Mouse (Mus musculus) liver, adult (tissue): ENCODE data around the gene March8.

ENCODE experiments used
- GATA4 ChIP-seq: IDR thresholded peaks from 2 replicates; pipeline ENCODE4 v1.6.1; 2014; ENCODE audit warnings: mild to moderate bottlenecking, low read length; ENCODE audit not compliant: insufficient replicate concordance

Gene March8

GRCm38 (mm10) chr6:116361463-116361862, 23.6 kb downstream of the March8 start:
- TF ChIP-seq GATA4, result no peak

GRCm38 (mm10) chr6:116361993-116362392, 24.2 kb downstream of the March8 start:
- no peak for TF ChIP-seq GATA4

- no peak for TF ChIP-seq GATA4
These were observed 30.1 kb downstream of the March8 start for GRCm38 (mm10) chr6:116367971-116368370.

- no peak for TF ChIP-seq GATA4
These were observed 32.0 kb downstream of the March8 start for GRCm38 (mm10) chr6:116369811-116370210.

- no peak for TF ChIP-seq GATA4
These were observed 32.6 kb downstream of the March8 start for GRCm38 (mm10) chr6:116370216-116370976.

GRCm38 (mm10) chr6:116371500-116371899, 33.7 kb downstream of the March8 start:
- no peak for TF ChIP-seq GATA4

- TF ChIP-seq GATA4, result no peak
These were observed 36.3 kb downstream of the March8 start for GRCm38 (mm10) chr6:116374136-116374535.

DNA sequence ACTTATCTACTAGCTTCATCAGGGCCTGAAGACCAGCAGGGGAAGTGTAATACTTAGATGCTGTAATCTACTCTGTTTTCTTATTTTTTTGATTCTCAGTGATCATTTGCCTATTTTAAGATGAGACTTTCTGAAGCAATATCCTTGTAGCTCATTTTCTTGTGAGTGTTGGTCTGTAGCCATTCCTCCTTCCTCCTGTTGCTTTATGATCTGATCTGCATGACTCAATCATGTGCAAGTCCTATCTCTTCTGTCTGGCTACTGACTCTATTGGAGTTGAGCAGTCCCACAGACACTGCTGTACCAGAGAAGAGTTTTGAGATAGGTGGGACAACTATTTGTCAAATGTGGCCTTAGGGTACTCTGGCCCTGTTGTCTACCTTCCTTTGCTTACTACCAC, 36.8 kb downstream of the March8 start:
- no peak for TF ChIP-seq GATA4

DNA sequence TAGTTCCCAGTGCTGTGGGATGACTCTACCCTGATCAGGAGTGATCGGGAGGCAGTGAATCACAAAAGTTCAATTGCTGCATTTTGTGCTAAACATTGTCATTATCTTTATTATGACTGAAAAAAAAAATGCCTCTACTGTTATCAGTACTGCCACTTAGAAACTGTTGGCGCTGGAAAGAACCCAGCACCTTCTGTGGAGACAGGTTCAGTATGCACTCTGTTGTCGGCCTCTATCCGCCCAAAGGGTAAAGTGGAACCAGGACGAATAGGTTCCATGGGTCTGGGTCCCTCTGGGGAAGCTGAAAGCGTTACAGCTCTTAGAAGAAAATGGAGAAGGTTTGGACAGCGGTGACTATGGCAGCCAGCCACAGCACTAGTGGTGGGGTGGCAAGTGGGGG, 41.1 kb downstream of the March8 start:
- TF ChIP-seq GATA4, result no peak

GRCm38 (mm10) chr6:116380157-116380556, 42.3 kb downstream of the March8 start:
- no peak for TF ChIP-seq GATA4

DNA sequence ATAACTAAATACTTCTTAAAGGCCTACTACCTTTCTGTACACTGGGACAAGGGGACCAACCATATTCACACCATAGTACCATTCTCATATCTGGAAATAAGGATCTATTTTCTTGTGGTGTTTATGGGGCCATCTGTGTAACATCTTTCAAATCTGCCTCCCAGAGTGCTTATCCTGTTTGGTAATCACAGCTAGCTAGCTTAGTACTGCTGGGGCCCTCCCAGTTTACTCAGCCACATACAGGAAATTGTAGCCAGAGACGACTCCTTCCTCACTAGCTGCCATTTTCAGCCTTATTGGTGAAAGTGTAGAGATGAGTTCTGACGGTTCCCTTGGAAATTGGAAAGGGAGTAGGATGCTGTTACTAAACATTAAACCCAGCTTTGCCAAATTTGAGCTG, 43.8 kb downstream of the March8 start:
- no peak for TF ChIP-seq GATA4

GRCm38 (mm10) chr6:116383582-116383981, 45.8 kb downstream of the March8 start:
- no peak for TF ChIP-seq GATA4

DNA sequence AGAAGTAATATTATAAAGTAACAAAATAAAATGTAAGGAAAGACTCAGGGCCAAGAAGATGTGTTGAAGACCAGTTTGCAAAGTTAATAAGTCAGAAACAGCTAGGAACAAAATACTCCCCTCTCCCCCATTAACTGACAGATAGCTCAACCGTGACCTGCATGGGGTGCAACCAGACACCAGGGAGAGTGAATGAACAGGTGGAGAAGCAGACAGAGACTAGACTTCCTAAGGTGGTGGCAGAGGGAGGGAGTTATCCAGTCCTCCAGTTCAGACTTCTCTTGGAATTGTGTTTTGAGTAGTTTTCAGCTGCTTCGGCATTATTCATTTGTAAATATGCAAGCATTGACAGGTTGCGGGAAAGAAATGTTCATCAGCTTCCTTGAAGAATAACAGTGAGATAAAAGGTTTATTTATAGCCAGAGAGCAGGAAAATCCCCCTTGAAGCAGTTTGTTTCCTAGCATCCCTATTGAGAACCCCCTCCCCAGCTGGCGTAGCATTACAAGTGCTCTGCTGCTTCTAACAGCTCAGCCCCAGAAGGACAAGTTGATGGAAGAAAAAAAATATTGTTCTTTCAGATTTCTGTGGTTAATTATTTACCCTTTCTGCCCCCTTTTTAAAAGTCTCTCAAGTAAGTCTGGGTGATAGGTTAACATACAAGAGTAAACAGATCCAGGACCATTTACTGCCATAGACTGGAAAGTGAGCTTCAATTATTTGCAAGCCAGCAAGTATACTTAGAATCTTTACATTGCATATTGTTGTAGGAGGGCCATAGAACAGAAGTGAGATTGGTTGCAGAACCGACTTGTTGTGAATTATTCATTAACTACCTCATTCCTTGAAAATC, 47.6 kb downstream of the March8 start:
- no peak for TF ChIP-seq GATA4

DNA sequence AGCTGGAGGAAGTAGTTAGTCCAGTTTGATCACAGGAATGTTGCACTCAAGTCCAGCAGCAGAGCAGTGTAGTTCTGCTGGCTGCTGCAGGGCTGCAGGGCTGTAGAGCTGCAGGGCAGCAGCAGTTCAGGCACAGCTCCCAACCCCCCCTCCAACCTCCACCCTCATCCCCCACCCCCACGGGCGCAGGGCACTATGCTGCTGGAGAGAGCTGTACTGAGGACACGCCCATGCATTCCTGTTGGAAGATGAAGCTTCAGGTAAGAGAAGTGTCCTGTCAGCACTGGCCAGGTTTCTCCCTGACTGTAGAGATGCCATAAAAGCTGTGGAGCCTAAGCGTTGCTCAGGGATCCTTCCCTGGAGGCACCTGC, 48.2 kb downstream of the March8 start:
- no peak for TF ChIP-seq GATA4

DNA sequence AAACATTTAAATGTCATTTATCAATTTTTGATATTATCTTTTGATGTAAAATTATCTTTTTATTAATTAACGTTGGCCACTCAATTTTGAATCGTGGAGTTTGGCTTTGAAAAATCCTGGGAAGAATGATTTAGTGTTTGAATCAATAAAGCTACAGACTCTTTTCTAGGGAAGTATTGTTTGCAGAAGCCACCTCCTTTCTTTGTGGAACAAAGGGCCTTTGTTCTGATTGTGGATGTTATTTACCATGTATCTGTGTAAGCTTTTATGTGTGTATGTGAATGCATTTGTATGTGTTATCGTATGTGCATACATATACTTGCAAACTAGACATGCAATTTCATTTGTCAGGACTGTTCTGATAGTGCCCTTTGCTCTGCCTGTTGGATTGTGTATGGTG, 48.7 kb downstream of the March8 start:
- no peak for TF ChIP-seq GATA4

GRCm38 (mm10) chr6:116388068-116388467, 50.2 kb downstream of the March8 start:
- no peak for TF ChIP-seq GATA4
